Mouse (Mus musculus) CD4-positive helper T cell, adult 2 months (primary cell): Measurements from ENCODE around the gene Gpam.

Experiments
- DNase-seq: peaks from one replicate; pipeline ENCODE4 v3.0.0-alpha.2; 2012; ENCODE audit warnings: low read depth, missing footprints, low spot score

Gene Gpam

GRCm38 (mm10) chr19:55103081-55103830 lies 23.8 kb downstream of the Gpam start:
- DNase-seq: no peak

DNA sequence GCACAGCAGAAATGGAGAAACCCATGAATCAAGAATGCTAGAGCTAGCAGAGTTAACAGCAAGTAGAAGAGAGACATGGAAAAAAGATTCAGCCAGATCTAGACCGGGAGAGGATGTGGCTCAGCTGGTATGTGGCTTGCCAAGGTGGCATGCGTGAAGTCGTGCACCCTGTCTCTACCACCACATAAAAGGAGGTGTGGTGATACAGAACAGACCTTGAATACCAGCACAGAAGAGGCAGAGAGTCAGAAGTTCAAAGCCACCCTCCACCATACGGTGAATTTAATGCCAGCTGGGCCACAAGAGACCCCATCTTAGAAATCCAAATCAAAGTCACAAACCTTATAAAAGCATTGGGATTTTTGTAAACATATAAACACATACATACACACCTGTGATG lies 25.4 kb downstream of the Gpam start:
- peak; percentile 35 for DNase-seq

DNA sequence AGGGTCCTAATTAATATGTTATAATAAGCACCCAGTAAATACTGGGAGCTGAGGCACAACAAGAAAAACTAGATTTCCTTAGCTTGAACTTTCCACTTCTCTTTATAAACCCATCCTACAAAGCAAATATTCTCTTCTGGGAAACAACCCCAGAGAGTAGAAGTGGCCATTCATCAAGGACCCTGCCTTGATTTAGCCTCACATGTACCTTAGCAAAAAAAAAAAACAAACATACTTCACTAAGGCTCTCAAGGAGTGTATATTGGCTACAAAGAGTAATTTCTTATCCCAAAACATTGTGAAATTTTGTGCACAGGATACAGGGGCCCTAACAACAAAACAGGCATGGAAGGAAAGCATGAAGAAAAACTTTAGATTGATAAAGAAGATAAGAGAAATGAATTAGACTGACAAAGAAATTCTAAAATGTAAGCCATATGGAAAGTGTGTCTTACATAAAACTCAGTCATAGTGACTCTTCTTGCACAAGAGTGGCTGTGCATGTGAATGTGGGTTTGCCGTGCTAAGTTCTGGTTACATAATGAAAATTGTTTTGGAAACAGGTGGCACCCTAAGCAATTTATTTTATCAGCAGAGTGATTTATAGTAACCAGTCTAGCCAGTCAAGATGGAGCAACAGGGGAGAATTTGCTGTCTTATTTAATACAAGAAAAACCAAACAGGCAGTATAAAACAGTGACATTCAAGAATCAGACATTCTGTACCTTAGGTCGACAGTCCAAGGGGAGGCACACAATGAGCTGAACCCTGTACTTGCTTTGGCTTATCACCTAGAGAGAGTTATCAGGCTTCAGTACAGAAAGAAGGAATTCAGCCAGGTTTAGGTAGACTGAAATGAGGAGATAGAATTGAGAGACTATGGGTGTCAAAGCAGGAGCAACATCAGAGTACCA lies 26.6 kb downstream of the Gpam start:
- DNase-seq: no peak

DNA sequence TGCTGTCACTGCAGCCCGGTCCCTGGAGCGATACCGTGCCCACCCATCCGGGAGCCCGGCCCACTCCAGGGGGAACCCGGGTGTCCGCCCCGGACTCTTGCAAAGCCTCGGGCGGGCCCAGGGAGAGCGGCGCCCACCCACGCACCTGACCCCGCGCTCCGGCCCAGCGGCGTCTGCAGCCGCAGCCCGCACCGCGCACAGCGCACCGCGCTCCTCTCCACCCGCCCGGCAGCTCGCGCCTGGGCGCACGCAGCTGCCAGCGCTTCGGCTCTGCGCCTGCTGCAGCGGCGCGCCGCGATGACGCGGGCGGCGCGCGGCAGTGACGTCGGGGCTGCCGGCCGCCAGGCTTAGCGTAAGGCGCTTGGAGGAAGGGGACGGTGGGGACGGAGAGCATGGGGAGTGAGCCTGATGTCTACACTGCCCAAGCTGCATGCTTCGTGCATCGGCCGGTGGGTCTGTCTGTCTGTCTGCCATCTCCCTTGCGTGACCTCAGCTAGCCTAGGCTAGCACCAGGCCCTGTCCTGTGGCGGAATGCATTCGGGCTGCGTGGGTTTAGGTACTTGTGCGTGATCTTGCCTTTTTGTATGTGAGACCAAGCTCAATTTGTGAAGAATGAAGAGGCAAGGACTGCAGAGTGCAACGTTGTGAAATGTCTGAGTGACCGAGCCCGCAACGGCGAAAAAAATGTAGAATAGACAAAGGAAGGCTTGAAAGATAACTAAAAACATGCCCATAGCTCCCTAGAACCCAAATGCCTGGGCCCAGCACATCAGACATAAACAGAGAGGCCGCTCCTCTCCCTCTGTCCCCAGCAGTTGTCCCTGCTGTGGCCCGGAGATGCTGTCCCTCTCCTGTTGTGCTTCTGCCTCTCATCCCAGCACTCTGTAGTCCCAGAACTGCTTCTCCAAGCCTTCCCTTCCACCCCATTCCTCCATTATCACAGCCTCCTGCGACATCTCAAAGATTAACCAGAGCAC lies 27.6 kb downstream of the Gpam start:
- peak; percentile 93 for DNase-seq

DNA sequence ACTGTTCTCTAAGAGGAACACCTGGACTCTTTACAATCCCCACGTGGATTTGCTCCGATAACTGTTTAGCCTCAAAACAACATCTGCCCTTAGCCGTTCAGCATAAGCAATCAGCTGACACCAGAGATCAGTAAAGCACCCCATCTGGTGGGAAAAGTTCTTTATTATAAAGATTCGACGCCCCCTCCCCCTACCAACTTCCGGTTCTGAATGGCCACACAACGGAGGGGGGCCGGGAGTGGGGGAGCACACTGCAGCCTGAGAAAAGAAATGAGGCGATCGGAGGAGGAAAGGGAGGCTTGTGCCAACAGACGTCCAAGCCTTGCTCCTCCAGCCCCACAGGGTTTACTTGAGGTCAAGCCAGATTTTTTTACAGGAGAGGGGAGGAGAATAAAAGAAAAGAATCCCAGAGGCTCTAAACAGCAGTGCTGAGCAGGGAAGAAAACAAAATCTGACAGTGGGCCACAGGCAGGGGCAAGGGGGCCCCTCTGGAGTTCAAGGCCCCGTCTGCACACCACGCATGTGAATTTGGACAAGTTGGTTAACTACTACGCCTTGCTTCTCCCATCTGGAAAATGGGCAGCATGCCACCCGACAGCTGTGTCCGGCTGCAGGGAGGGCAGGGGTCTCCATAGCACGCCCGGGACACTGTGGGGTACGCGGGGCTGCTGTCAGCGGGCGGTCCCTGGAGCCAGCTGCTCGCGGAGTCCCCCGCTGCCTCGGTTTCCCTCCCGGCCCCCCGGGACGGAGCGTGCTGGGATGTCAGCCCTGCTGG lies 28.4 kb downstream of the Gpam start:
- peak; percentile 22 for DNase-seq

DNA sequence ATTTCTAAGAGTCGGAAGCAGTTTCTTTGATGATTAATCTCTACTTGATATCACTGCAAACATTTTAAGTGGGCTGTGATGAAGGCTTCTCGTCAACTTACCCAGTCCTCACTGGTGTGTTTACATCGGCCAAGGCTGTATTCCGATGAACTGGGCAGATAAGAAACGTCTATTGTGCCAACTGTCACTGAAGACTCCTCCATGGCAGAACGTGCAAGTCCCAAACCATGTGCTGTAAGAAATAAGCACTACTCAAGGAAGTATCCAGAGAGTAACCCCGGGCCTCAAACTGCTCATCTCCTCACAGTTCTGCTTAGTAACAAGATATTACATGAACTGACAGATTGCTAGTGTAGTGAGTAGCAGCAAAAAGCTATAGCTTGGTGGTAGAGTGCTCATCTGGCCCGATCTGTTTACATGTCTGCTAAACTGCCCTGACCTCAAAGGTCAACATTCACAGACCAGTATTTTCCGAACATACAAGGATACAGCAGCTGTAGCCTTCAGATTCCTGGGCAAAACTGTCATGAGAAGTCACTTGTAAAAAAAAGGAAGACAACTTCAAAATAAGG lies 29.6 kb downstream of the Gpam start:
- no peak for DNase-seq

DNA sequence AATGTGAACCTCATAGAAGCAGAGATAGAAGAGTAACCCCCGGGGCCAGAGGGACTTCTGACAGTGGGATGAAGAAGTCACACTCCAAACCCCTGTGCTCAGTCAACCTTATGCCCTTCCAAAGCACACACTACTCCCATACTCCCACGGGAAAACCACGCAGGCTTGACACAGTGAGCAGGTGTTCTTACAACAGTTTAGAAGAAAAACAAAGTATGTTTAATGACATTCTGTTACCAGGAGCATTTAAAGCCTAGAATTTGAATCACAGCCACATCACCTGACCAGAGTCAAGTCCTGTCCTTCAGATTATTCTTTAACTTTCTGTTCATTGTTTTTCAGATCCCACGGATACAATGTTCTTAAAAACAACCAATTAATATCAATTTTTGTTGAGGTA lies 30.4 kb downstream of the Gpam start:
- no peak for DNase-seq

GRCm38 (mm10) chr19:55095547-55095946 lies 31.5 kb downstream of the Gpam start:
- no peak for DNase-seq

DNA sequence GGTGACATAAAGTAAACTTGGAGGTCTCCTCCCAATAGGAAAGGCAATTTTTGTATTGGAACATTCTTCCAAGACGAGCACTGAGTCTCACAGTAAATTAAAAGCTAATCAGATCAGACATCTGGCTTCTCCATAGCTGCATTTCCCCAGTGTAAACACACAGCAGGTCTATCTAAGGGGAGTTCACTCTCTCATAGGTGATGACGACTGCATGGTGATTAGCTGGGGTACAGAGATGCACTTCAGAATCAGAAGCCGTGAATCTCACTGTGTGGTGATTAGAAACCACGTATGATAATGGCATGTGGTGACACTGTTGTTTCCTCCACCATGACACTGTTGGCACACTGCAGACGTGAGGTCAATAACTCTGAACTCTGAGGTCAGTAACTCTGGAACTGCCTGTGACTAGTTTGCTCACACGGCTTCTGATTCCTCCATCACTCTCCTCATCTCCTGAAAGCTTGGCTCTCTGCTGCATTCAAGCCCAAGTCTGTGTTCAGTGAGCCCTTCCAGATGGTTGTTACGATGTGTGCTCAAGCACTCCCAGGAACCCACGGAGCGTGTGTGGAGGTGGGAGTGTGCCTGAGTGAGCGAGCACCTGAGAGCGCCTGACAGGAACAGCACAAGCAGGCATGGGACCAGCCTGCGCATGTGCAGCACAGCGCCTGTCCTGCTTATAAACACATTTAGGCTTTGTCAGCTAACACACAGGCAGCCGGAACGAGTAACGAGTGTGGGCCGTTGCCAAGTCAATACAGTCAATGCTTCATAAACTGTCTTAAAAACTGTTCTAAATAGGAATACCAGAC lies 35.2 kb downstream of the Gpam start:
- DNase-seq: no peak

DNA sequence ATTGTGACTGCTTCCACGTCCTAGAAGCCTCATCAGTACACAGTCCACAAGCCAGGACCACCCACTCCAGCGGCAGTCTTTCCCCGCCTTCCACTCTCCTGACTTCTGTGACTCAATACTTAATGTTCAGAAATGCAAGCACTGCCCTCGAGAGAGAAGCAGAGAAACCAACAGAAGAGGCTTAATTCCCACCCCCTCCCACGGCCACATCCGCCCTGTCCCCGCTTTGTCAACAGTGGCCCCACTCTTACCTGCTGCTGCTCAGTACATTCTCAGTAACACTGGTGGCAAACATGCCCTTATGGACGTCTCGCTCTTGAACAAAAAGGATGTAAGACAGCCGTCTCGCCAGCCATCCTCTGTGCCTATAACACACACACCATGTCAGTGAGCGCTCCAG lies 36.2 kb downstream of the Gpam start:
- DNase-seq: no peak

DNA sequence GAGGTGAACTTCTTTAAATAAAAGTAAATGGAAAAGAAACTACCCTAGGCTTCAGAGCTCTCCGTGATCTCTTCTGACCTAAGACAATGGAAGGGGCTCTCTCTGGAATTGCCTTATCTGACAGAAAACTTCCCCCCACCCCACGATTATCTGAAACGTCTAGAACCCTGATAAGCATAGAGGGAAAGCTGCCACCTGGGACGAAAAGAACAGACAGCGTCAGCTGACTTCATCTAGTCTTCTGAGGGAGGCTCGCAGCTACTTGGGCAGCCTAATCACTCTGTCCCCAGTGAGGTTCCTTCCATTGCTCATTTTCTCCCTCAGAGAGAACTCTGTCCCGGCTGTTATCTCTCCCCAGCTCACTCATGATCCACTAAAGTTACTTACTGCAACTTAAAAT lies 36.9 kb downstream of the Gpam start:
- no peak for DNase-seq

DNA sequence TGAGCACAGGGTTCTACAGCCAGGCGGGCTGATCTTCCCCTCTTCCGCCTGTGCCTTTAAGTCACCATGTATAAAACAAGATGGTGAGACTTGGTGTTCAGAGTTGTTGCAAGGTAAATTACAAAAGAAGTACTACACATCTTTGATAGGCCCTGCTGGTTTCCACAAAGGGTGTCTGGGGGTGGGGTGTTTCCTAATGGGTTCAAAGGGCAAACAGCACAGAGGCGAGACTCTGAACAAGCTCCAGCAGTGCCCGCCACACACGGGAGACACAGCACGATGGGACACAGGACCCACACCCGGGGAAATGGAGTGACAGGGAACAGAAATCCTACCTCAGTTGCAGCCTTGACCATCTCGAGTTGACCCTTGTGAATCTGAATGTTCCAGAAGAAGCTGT lies 39.3 kb downstream of the Gpam start:
- no peak for DNase-seq

GRCm38 (mm10) chr19:55085857-55086185 lies 41.2 kb downstream of the Gpam start:
- no peak for DNase-seq

DNA sequence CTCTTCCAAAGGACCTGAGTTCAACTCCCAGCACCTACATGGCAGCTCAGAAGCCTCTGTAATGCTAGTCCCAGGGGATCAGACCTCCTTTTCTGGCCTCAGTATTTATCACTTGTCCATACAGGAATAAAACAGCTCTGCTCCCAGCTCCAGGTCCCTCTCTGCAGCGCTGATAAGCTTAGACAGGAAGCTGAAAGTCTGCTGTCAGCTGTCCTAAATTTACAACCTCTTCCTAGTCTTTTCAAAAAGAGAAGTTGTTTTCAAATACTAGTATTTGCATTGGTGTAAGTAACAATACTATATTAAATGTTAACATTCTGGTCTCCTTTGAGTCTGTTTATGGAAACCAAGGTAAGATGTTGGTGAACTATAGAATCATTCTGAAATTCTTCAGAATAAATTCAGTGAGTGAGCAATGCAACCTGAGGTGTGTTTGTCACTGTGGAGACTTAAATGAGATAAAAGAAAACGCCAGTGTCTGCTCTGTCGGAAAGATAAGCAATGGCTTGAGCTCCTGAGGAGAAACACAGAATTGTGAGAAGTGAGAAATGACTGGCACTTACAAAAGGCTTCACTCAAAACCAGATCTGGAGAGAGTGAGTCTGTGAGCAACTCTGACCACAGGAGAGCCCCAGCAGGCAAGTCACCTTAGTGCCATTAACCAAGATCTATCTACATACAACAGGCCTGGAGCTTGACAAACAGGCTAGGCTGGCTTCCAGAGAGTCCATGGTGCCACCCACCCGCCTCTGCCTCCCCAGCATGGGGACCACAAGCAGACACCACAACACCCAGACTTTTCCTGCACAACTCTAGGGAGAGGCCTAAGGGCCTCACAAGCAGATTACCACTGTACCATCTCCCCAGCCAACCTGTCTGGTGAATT lies 41.8 kb downstream of the Gpam start:
- no peak for DNase-seq

- DNase-seq: no peak
These were observed 50.2 kb downstream of the Gpam start for GRCm38 (mm10) chr19:55076822-55077221.

DNA sequence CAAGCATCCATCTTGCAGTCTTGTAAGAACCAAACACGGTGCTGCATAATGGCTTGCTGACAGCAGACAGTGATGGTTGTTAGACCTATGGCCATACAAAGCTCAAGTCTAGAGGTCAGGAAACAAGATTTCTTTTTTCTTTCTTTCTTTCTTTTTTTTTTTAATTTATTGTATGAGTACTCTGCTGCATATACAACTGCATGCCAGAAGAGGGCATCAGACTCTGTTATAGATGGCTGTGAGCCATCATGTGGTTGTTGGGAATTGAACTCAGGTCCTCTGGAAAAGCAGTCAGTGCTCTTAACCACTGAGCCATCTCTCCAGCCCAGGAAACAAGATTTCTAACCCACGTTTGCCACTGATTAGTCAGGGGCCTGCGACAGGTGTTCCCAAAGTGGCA lies 54.0 kb downstream of the Gpam start:
- DNase-seq: no peak

GRCm38 (mm10) chr19:55069054-55069453 lies 58.0 kb downstream of the Gpam start:
- DNase-seq: no peak

- peak; percentile 30 for DNase-seq
These were observed 63.8 kb downstream of the Gpam start for GRCm38 (mm10) chr19:55063272-55063671.

- DNase-seq: no peak
These were observed 64.5 kb downstream of the Gpam start for GRCm38 (mm10) chr19:55062501-55062900.
